Mouse (Mus musculus) spleen, adult 2 months (tissue): ENCODE data around the gene Slc9a7.

Source experiments
- CTCF ChIP-seq: fragments of 200-500 bp; IDR thresholded peaks from 2 replicates; pipeline ENCODE4 v1.5.1; 2011; ENCODE audit warnings: mild to moderate bottlenecking, inconsistent platforms; ENCODE audit not compliant: insufficient read depth, insufficient read length, insufficient replicate concordance; ENCODE audit errors: extremely low read depth
- POLR2A ChIP-seq: fragments of 200-500 bp; IDR thresholded peaks from 2 replicates; pipeline ENCODE4 v1.6.1; 2011; ENCODE audit warnings: low read depth, low read length, inconsistent platforms

- no peak for TF ChIP-seq CTCF
- TF ChIP-seq POLR2A = no peak
Observed at GRCm38 (mm10) chrX:20128951-20129350, 162.7 kb downstream of the Slc9a7 start.
